Mouse (Mus musculus) Patski (cell line): ENCODE results near the gene Deup1. TPM values are rescaled to one million over a fixed set of nuclear protein-coding genes. Genes with fewer than 3 reads are reported as not detected.

Experiments used
- ATAC-seq: fragments of 100-300 bp; one replicate; pipeline ENCODE4 v1.8.0; 2021
- CTCF ChIA-PET: fragments of 350-600 bp; sonication (Branson Sonifier 250); formaldehyde crosslinking; loops from one replicate; lab custom pipeline; 2022; ENCODE audit warnings: inconsistent platforms; lab: Charles Lee
- POLR2A ChIA-PET: fragments of 350-600 bp; sonication (Branson Sonifier 250); formaldehyde crosslinking; loops from one replicate; lab custom pipeline; 2022; ENCODE audit warnings: antibody characterized with exemption, inconsistent platforms; lab: Charles Lee
- DNase-seq: peaks from one replicate; pipeline ENCODE4 v3.0.0-alpha.2; 2011; ENCODE audit warnings: low read depth, low spot score
- H3K27me3 ChIP-seq: fragments of 371-371 bp; one replicate; pipeline ENCODE4 v1.5.1; 2021
- CTCF ChIP-seq: fragments of 100-300 bp; IDR thresholded peaks from one replicate; pipeline ENCODE4 v1.5.1; 2021
- in situ Hi-C: fragments of 300-500 bp; cut with MboI; formaldehyde crosslinking; loops from 3 replicates; pipeline ENCODE4 v1.11.1; 2018; ENCODE audit warnings: low pct_unique_long_range_greater_than_20kb, mixed read lengths
- polyA plus RNA-seq: library from polyadenylated mRNA; unstranded; gene quantifications from one replicate; pipeline ENCODE4 v1.2.3, GENCODE M21; 2021

Gene Deup1
- not detected for polyA plus RNA-seq

GRCm38 (mm10) chr9:15627785-15628287 lies at the start of gene Deup1:
Deup1 (minus strand) TSS chr9:15627933.
- in situ Hi-C loops: no loop called here

GRCm38 (mm10) chr9:15672251-15672650 lies 44.5 kb upstream of the Deup1 start:
- ChIA-PET POLR2A (no interaction called here), CTCF (interaction anchor here (1.5 kb wide), 1 partner anchor 10 kb away, joined by 3 read pairs; no protein-coding TSS in a partner anchor)
- in situ Hi-C loops: no loop called here
- DNase-seq (no peak), ATAC-seq (no peak)
- no peak for TF ChIP-seq CTCF
- peaks cover 38% of the 10 kb centered on the region for H3K27me3 ChIP-seq

More at GRCm38 (mm10) chr9:15627785-15628287, at the start of gene Deup1:
- POLR2A ChIA-PET: no interaction called here
- peaks cover 8% of the 10 kb centered on the region for H3K27me3 ChIP-seq
- CTCF ChIA-PET: no interaction called here
- no peak for TF ChIP-seq CTCF
- DNase-seq (no peak), ATAC-seq (no peak)

GRCm38 (mm10) chr9:15670002-15670527 lies 42.3 kb upstream of the Deup1 start:
- in situ Hi-C loops: no loop called here
- ChIA-PET CTCF (no interaction called here), POLR2A (no interaction called here)
- no peak for ATAC-seq
- H3K27me3 ChIP-seq: peaks cover 42% of the 10 kb centered on the region
- TF ChIP-seq CTCF: no peak
- DNase-seq: peak; percentile 37

GRCm38 (mm10) chr9:15669452-15669851 lies 41.7 kb upstream of the Deup1 start:
- POLR2A ChIA-PET: no interaction called here
- ATAC-seq (no peak), DNase-seq (no peak)
- CTCF ChIA-PET: no interaction called here
- in situ Hi-C loops: no loop called here
- H3K27me3 ChIP-seq: peaks cover 45% of the 10 kb centered on the region
- TF ChIP-seq CTCF: no peak

DNA sequence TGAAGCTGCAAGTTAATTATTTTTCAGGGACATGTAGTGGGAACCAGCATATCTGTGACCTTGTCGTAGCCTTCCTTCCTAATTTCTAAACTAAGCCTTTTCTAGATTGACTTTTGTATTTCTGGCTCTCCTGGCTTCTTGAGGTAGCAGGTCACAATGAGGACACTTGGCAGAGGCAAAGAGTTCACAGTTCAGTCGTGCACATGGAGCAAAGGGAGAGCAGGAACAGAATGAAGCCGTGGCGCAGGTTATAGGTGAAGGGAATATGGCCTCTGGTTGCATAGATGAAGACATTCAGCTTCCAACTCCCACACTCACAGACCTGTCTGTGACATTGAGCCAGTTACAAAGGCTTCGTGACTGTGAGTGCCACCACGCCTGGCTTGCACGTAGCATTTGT lies 36.9 kb upstream of the Deup1 start:
- in situ Hi-C loops: no loop called here
- DNase-seq: no peak
- ChIA-PET CTCF (no interaction called here), POLR2A (no interaction called here)
- peaks cover 57% of the 10 kb centered on the region for H3K27me3 ChIP-seq
- ATAC-seq: no peak
- TF ChIP-seq CTCF: no peak

GRCm38 (mm10) chr9:15659069-15659468 lies 31.3 kb upstream of the Deup1 start:
- in situ Hi-C loops: no loop called here
- DNase-seq: no peak
- POLR2A ChIA-PET: interaction anchor here (0.8 kb wide), 1 partner anchor 165 kb away, joined by 3 read pairs; no protein-coding TSS in a partner anchor
- ATAC-seq: no peak
- CTCF ChIA-PET: interaction anchor here (1.0 kb wide), 1 partner anchor 26 kb away, joined by 3 read pairs; no protein-coding TSS in a partner anchor
- peaks cover 45% of the 10 kb centered on the region for H3K27me3 ChIP-seq
- TF ChIP-seq CTCF: no peak

DNA sequence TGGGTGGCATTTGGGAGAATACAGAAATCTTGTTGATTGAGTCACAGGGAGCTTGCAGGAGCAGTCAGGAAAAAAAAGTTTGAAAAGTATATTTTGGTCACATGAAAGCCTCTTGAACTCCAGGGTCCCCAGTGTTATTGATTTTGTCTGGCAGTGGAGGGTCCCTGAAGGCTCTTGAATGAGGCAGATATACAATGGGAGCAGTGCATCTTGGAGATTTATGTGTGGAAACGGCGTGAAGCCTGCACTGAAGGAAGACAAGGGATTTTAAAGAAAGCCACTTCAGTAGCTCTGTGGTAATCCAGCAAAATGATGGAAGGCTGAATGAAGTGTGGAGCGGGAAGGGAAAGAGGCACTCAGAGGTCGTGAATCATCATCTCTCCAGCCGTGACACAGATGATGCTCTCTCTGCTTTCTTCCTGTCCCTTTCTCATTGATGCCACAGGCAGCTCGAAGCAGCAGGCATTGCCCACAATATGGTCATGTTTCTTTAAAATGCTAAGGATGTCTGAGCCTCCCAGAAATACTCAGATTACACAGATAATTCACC lies 30.6 kb upstream of the Deup1 start:
- peaks cover 40% of the 10 kb centered on the region for H3K27me3 ChIP-seq
- ATAC-seq (no peak), DNase-seq (no peak)
- no peak for TF ChIP-seq CTCF
- in situ Hi-C loops: no loop called here
- POLR2A ChIA-PET: no interaction called here
- CTCF ChIA-PET: no interaction called here

- ATAC-seq: no peak
- CTCF ChIA-PET: no interaction called here
- DNase-seq: no peak
- in situ Hi-C loops: no loop called here
- TF ChIP-seq CTCF: no peak
- POLR2A ChIA-PET: no interaction called here
- peaks cover 4% of the 10 kb centered on the region for H3K27me3 ChIP-seq
Observed at GRCm38 (mm10) chr9:15653036-15653435, 25.3 kb upstream of the Deup1 start.

DNA sequence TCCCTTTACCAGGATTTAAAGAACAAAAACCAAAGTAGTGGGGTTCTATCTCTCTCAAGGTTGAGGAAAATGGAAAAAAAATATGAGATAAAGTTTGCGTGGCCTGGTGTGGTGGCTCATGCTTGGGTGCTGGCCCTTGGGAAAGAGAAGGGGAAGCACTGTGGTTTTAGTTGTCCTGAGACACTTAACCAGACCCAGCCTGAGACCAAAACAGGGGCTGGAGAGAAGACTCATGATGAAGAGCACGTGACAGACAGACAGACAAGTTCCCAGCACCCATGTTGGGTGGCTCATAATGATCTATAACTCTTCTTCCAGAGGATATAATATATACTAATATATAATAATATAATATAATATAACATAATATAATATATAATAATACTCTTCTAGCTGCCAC lies 22.2 kb upstream of the Deup1 start:
- DNase-seq: no peak
- ATAC-seq: no peak
- ChIA-PET POLR2A (no interaction called here), CTCF (no interaction called here)
- TF ChIP-seq CTCF: no peak
- in situ Hi-C loops: no loop called here
- H3K27me3 ChIP-seq: peaks cover 3% of the 10 kb centered on the region

DNA sequence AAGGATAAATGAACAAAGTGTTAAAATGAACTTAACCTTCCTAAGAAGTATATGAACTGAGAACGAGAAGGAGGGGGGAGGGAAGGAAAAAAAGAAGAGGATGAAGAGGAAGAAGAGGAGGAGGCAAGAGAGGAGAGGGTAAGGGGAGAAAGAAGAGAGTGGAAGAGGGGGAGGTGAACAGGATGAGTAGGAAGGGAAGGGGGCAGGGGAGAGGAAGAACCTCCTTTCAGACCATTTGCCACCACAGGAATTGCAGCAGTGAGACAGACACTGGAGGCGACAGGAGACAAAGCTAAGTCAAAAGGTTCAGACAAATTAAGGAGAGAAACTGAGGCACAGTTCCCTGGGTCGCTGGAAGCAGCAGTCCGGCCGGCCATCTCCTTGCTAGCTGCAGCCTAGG lies 349 bp downstream of the Deup1 start:
- in situ Hi-C loops: no loop called here
- DNase-seq (no peak), ATAC-seq (no peak)
- TF ChIP-seq CTCF: no peak
- ChIA-PET CTCF (no interaction called here), POLR2A (no interaction called here)
- peaks cover 8% of the 10 kb centered on the region for H3K27me3 ChIP-seq

- TF ChIP-seq CTCF: no peak
- ChIA-PET POLR2A (no interaction called here), CTCF (no interaction called here)
- no peak for DNase-seq
- in situ Hi-C loops: no loop called here
- peaks cover 23% of the 10 kb centered on the region for H3K27me3 ChIP-seq
- no peak for ATAC-seq
Observed at GRCm38 (mm10) chr9:15624739-15625138, 3.0 kb downstream of the Deup1 start.
